Mouse (Mus musculus) heart, postnatal 0 days (tissue): ENCODE data around the gene Emc1. TPM values are rescaled to one million over a fixed set of nuclear protein-coding genes. Genes with fewer than 3 reads are reported as not detected.

ENCODE experiments used
- ATAC-seq: fragments of 200-750 bp; cut with Nextera tagmentation; 2 replicates; pipeline ENCODE4 v1.8.0; 2017; ENCODE audit warnings: low read depth, moderate number of reproducible peaks, moderate library complexity; ENCODE audit not compliant: insufficient read depth
- DNase-seq: peaks from one replicate; pipeline ENCODE4 v3.0.0-alpha.2; 2016; ENCODE audit warnings: low spot score
- H3K27ac ChIP-seq: fragments of 300-500 bp; sonication (generic); 2 replicates; pipeline ENCODE4 v1.5.1; 2014; ENCODE audit warnings: low read depth, mild to moderate bottlenecking
- H3K27me3 ChIP-seq: fragments of 300-500 bp; sonication (generic); 2 replicates; pipeline ENCODE4 v1.6.1; 2014; ENCODE audit warnings: low read length, mixed read lengths; ENCODE audit not compliant: control insufficient read depth, insufficient read depth
- H3K36me3 ChIP-seq: fragments of 300-500 bp; sonication (generic); replicated peaks from 2 replicates; pipeline ENCODE4 v1.6.1; 2014; ENCODE audit warnings: low read length, mixed read lengths; ENCODE audit not compliant: control insufficient read depth, insufficient read depth
- H3K4me1 ChIP-seq: fragments of 300-500 bp; sonication (generic); 2 replicates; pipeline ENCODE4 v1.6.1; 2014; ENCODE audit warnings: antibody characterized with exemption; ENCODE audit not compliant: control insufficient read depth, insufficient read depth
- H3K4me2 ChIP-seq: fragments of 300-500 bp; sonication (generic); 2 replicates; pipeline ENCODE4 v1.6.1; 2014; ENCODE audit warnings: low read depth, mild to moderate bottlenecking, low read length, moderate library complexity
- H3K4me3 ChIP-seq: fragments of 300-500 bp; sonication (generic); 2 replicates; pipeline ENCODE4 v1.5.1; 2014; ENCODE audit warnings: low read depth, low read length
- H3K9ac ChIP-seq: fragments of 300-500 bp; sonication (generic); replicated peaks from 2 replicates; pipeline ENCODE4 v1.6.1; 2014; ENCODE audit warnings: low read depth, low read length, mixed read lengths
- H3K9me3 ChIP-seq: fragments of 300-500 bp; sonication (generic); replicated peaks from 2 replicates; pipeline ENCODE4 v1.6.1; 2016; ENCODE audit warnings: low read length; ENCODE audit not compliant: control insufficient read depth
- CTCF ChIP-seq: IDR thresholded peaks from 2 replicates; pipeline ENCODE4 v1.5.1; 2016; ENCODE audit warnings: antibody characterized with exemption, control low read depth, low read depth
- EP300 ChIP-seq: IDR thresholded peaks from 2 replicates; pipeline ENCODE4 v1.6.1; 2016; ENCODE audit warnings: antibody characterized with exemption, low read depth
- WGBS: fragments of 180-500 bp; shearing (Covaris S2); extraction: QIAGEN DNeasy Blood & Tissue Kit; methylation state at CpG from one replicate; pipeline ENCODE4 v1.1.7; 2014; 5-methylcytosine and 5-hydroxymethylcytosine counted together
- microRNA-seq: library from miRNA; unstranded; fragments of <30 nt; microRNA quantifications from one replicate; pipeline ENCODE4, GENCODE M21; 2016
- polyA plus RNA-seq: library from polyadenylated mRNA; unstranded; fragments of >200 nt; fragmentation: Nextera tagmentation; extraction: Ambion mirVana; gene quantifications from 2 replicates; pipeline ENCODE4 v1.2.1, GENCODE M21; 2015
- total RNA-seq: library from RNA; depleted of rRNA; stranded (reverse); fragments of >200 nt; gene quantifications from 2 replicates; pipeline ENCODE4 v1.2.3, GENCODE M21; 2014; ENCODE audit warnings: low replicate concordance; rRNA removed

Emc1 gene
- total and polyA plus RNA-seq, 2 experiments from 2014 or later, result 25.3 to 41.5 TPM

GRCm38 (mm10) chr4:139417868-139418267 is 65.5 kb downstream of the Emc1 start:
- no peak for ATAC-seq
- no peak overlapping the region for H3K4me3 ChIP-seq
- no peak overlapping the region for H3K4me2 ChIP-seq
- no peak overlapping the region for H3K27ac ChIP-seq
- DNase-seq, result no peak
- no peak overlapping the region for H3K9ac ChIP-seq
- H3K36me3 ChIP-seq, result peaks cover 99% of the 10 kb centered on the region
- 53% methylated on average over 1 of the region's 1 CpGs for WGBS
- H3K4me1 ChIP-seq, result no peaks in the 10 kb centered on the region
- H3K9me3 ChIP-seq, result no peaks in the 10 kb centered on the region
- no peak for TF ChIP-seq CTCF
- TF ChIP-seq EP300, result no peak
- no peaks in the 10 kb centered on the region for H3K27me3 ChIP-seq

DNA sequence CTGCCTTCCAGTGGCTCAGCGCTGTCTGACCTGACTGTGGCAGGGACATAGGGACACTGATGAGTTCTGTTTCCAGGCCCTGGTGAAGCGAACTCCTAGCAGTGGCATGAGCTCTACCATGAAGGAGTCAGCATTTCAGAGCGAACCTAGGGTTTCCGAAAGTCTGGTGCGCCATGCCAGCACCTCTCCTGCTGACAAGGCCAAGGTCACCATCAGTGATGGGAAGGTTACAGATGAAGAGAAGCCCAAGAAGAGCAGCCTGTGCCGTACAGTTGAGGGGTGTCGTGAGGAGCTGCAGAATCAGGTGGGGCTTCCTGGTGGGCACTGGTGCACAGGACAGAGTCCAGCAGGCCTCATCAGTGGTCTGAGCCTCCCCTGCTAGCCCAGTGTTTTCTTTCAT is 69.2 kb downstream of the Emc1 start:
- Histone ChIP-seq H3K4me1 (no peaks in the 10 kb centered on the region), H3K27ac (no peak overlapping the region), H3K4me2 (no peak overlapping the region), H3K9me3 (no peaks in the 10 kb centered on the region), H3K4me3 (no peak overlapping the region), H3K9ac (no peak overlapping the region), H3K36me3 (peaks cover 99% of the 10 kb centered on the region), H3K27me3 (no peaks in the 10 kb centered on the region)
- ATAC-seq (no peak), DNase-seq (no peak)
- 88% methylated on average over 7 of the region's 7 CpGs for WGBS
- TF ChIP-seq EP300 (no peak), CTCF (no peak)

GRCm38 (mm10) chr4:139422409-139422808 is 70.0 kb downstream of the Emc1 start:
- 100% methylated on average over 2 of the region's 2 CpGs for WGBS
- ATAC-seq (no peak), DNase-seq (no peak)
- no peak overlapping the region for H3K9ac ChIP-seq
- H3K27ac ChIP-seq, result no peak overlapping the region
- H3K4me3 ChIP-seq, result no peak overlapping the region
- no peaks in the 10 kb centered on the region for H3K4me1 ChIP-seq
- TF ChIP-seq CTCF, result no peak
- TF ChIP-seq EP300, result no peak
- no peak overlapping the region for H3K4me2 ChIP-seq
- H3K36me3 ChIP-seq, result peaks cover 99% of the 10 kb centered on the region
- no peaks in the 10 kb centered on the region for H3K9me3 ChIP-seq
- no peaks in the 10 kb centered on the region for H3K27me3 ChIP-seq

DNA sequence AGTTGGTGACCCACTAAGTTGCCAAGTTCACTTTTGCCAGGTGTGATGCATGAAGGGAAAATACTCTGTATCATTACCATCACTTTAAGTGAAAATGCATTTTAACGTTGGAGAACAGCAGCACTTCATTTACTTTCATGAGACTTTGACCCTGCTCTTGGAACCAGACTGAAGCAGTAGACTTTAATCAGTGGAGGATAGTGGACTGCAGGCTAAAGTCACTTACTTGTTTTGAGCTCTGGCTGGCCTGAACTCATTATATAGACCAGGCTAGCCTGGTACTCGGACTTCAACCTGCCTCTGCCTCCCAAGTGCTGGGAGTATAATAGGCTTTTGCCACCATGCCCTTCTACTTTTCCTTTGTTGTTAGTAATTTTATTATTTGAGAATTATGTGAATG is 70.9 kb downstream of the Emc1 start:
- no peak overlapping the region for H3K4me3 ChIP-seq
- no peak overlapping the region for H3K9ac ChIP-seq
- H3K27ac ChIP-seq, result no peak overlapping the region
- no peaks in the 10 kb centered on the region for H3K9me3 ChIP-seq
- no peak for DNase-seq
- H3K27me3 ChIP-seq, result no peaks in the 10 kb centered on the region
- peaks cover 99% of the 10 kb centered on the region for H3K36me3 ChIP-seq
- no peak for ATAC-seq
- TF ChIP-seq CTCF, result no peak
- TF ChIP-seq EP300, result no peak
- H3K4me1 ChIP-seq, result no peaks in the 10 kb centered on the region
- 58% methylated on average over 2 of the region's 2 CpGs for WGBS
- no peak overlapping the region for H3K4me2 ChIP-seq

Small RNA genes lying within 50 kb of the gene (microRNA-seq; reads per million reads assigned to microRNA genes)
- gene Gm24245 (not detected), gene Gm25732 (not detected)

Other genes starting within 250 kb of the Emc1 start
- gene Minos1, start 221.5 kb upstream of the Emc1 start, total RNA-seq, result 29.2 and 33.2 TPM in 2 replicates
- gene Minos1, start 221.5 kb upstream of the Emc1 start, polyA plus RNA-seq, result 1,270 and 1,334 TPM in 2 replicates
- 131 and 177 TPM in 2 replicates for gene Capzb, start 159.7 kb upstream of the Emc1 start, total RNA-seq
- gene Capzb, start 159.7 kb upstream of the Emc1 start, polyA plus RNA-seq, result 355 and 363 TPM in 2 replicates
- gene Pqlc2, start 41.9 kb upstream of the Emc1 start, total RNA-seq, result 6.8 and 20.6 TPM in 2 replicates
- gene Pqlc2, start 41.9 kb upstream of the Emc1 start, polyA plus RNA-seq, result 7.7 and 8.3 TPM in 2 replicates
- gene Akr7a5, start 41.8 kb upstream of the Emc1 start, total RNA-seq, result 62.5 and 67.1 TPM in 2 replicates
- 65.3 and 66.4 TPM in 2 replicates for gene Akr7a5, start 41.8 kb upstream of the Emc1 start, polyA plus RNA-seq
- 31.3 and 43.4 TPM in 2 replicates for gene Mrto4, start within 50 bp of the Emc1 start, total RNA-seq
- gene Mrto4, start within 50 bp of the Emc1 start, polyA plus RNA-seq, result 41.5 and 45.1 TPM in 2 replicates
- 80.6 and 120 TPM in 2 replicates for gene Ubr4, start within 50 bp of the Emc1 start, total RNA-seq
- gene Ubr4, start within 50 bp of the Emc1 start, polyA plus RNA-seq, result 34.5 and 41.0 TPM in 2 replicates
- 6.4 and 7.7 TPM in 2 replicates for gene Iffo2, start 178.0 kb downstream of the Emc1 start, total RNA-seq
- 2.4 and 2.9 TPM in 2 replicates for gene Iffo2, start 178.0 kb downstream of the Emc1 start, polyA plus RNA-seq